Mouse (Mus musculus): ENCODE measurements around the gene Clec10a. TPM values are rescaled to one million over a fixed set of nuclear protein-coding genes. Genes with fewer than 3 reads are reported as not detected.
A peak's percentile ranks its signal among the peaks of the same experiment; 100 is the strongest.

Gene Clec10a
- total and polyA plus RNA-seq, 2 experiments from 2014 or later, result 0.67 to 1.6 TPM

- H3K27ac ChIP-seq (ENCODE audit: low read depth, low read length), result no peak overlapping the region
- no peak overlapping the region for H3K9ac ChIP-seq
- no peaks in the 10 kb centered on the region for H3K9me3 ChIP-seq (ENCODE audit: low read length)
- no peak for TF ChIP-seq CTCF (IDR thresholded peaks at IDR 0.05; ENCODE audit: low read depth)
- H3K4me2 ChIP-seq (ENCODE audit: low read depth), result no peak overlapping the region
- WGBS, result 91% methylated on average over 2 of the region's 2 CpGs
- peaks cover 12% of the 10 kb centered on the region for H3K4me1 ChIP-seq (ENCODE audit: insufficient read depth)
- H3K27me3 ChIP-seq (ENCODE audit: insufficient read depth, low read length), result peaks cover 23% of the 10 kb centered on the region
- no peak overlapping the region for H3K4me3 ChIP-seq (ENCODE audit: low read depth, low read length)
- DNase-seq (no peak), ATAC-seq (no peak)
- no peaks in the 10 kb centered on the region for H3K36me3 ChIP-seq (ENCODE audit: insufficient read depth)
Measured at GRCm38 (mm10) chr11:70210681-70211080, 54.7 kb downstream of the Clec10a start.

GRCm38 (mm10) chr11:70211972-70212371 lies 56.0 kb downstream of the Clec10a start:
- no peak for ATAC-seq
- 60% methylated on average over 6 of the region's 6 CpGs for WGBS
- H3K9me3 ChIP-seq (ENCODE audit: low read length), result no peaks in the 10 kb centered on the region

GRCm38 (mm10) chr11:70212423-70212822 lies 56.4 kb downstream of the Clec10a start, which contains the start of gene Slc16a11:
Slc16a11 (plus strand) TSS chr11:70212752.
- ATAC-seq (no peak), DNase-seq (no peak)
- Histone ChIP-seq H3K27ac (ENCODE audit: low read depth, low read length) (no peak within 1 kb of the TSS), H3K4me2 (ENCODE audit: low read depth) (peak within 1 kb of the TSS; percentile 80), H3K4me3 (ENCODE audit: low read depth, low read length) (peak within 1 kb of the TSS; percentile 41), H3K9ac (peak within 1 kb of the TSS; percentile 54; the same call in 1 of the 2 replicates), H3K27me3 (ENCODE audit: insufficient read depth, low read length) (peaks cover 23% of the 10 kb centered on the region), H3K36me3 (ENCODE audit: insufficient read depth) (peaks cover 4% of the 10 kb centered on the region), H3K9me3 (ENCODE audit: low read length) (no peaks in the 10 kb centered on the region), H3K4me1 (ENCODE audit: insufficient read depth) (peaks cover 12% of the 10 kb centered on the region)
- WGBS, result 63% methylated on average over 6 of the region's 6 CpGs
- no peak for TF ChIP-seq CTCF (IDR thresholded peaks at IDR 0.05; ENCODE audit: low read depth)

More at GRCm38 (mm10) chr11:70211972-70212371, 56.0 kb downstream of the Clec10a start:
- Histone ChIP-seq H3K9ac (no peak overlapping the region), H3K4me3 (ENCODE audit: low read depth, low read length) (no peak overlapping the region), H3K27ac (ENCODE audit: low read depth, low read length) (no peak overlapping the region), H3K27me3 (ENCODE audit: insufficient read depth, low read length) (peaks cover 23% of the 10 kb centered on the region), H3K36me3 (ENCODE audit: insufficient read depth) (no peaks in the 10 kb centered on the region; the same call in 1 of the 2 replicates), H3K4me2 (ENCODE audit: low read depth) (no peak overlapping the region), H3K4me1 (ENCODE audit: insufficient read depth) (peaks cover 12% of the 10 kb centered on the region)
- TF ChIP-seq CTCF (IDR thresholded peaks at IDR 0.05; ENCODE audit: low read depth), result no peak
- DNase-seq, result no peak

- no peak overlapping the region for H3K9ac ChIP-seq
- peaks cover 7% of the 10 kb centered on the region for H3K36me3 ChIP-seq (ENCODE audit: insufficient read depth)
- ATAC-seq, result peak; percentile 68; the same call in 1 of the 2 replicates
- peak overlapping the region; percentile 41; the same call in 1 of the 2 replicates for H3K4me3 ChIP-seq (ENCODE audit: low read depth, low read length)
- no peaks in the 10 kb centered on the region for H3K9me3 ChIP-seq (ENCODE audit: low read length)
- peak; percentile 81 for TF ChIP-seq CTCF (IDR thresholded peaks at IDR 0.05; ENCODE audit: low read depth)
- DNase-seq, result peak; percentile 88
- peaks cover 23% of the 10 kb centered on the region for H3K27me3 ChIP-seq (ENCODE audit: insufficient read depth, low read length)
- 10% methylated on average over 9 of the region's 9 CpGs for WGBS
- H3K4me2 ChIP-seq (ENCODE audit: low read depth), result peak overlapping the region; percentile 80; the same call in 1 of the 2 replicates
- H3K4me1 ChIP-seq (ENCODE audit: insufficient read depth), result peaks cover 12% of the 10 kb centered on the region
- H3K27ac ChIP-seq (ENCODE audit: low read depth, low read length), result no peak overlapping the region
Measured at GRCm38 (mm10) chr11:70212896-70213295, 56.9 kb downstream of the Clec10a start.

- peaks cover 14% of the 10 kb centered on the region for H3K4me1 ChIP-seq (ENCODE audit: insufficient read depth)
- 5% methylated on average over 26 of the region's 26 CpGs for WGBS
- peaks cover 7% of the 10 kb centered on the region for H3K36me3 ChIP-seq (ENCODE audit: insufficient read depth)
- H3K4me3 ChIP-seq (ENCODE audit: low read depth, low read length), result peak overlapping the region; percentile 41
- H3K4me2 ChIP-seq (ENCODE audit: low read depth), result peak overlapping the region; percentile 80
- TF ChIP-seq CTCF (IDR thresholded peaks at IDR 0.05; ENCODE audit: low read depth), result no peak
- no peak overlapping the region for H3K27ac ChIP-seq (ENCODE audit: low read depth, low read length)
- ATAC-seq, result peak; percentile 32
- H3K9ac ChIP-seq, result peak overlapping the region; percentile 54
- peak; percentile 27 for DNase-seq
- peaks cover 23% of the 10 kb centered on the region for H3K27me3 ChIP-seq (ENCODE audit: insufficient read depth, low read length)
- no peaks in the 10 kb centered on the region for H3K9me3 ChIP-seq (ENCODE audit: low read length)
Measured at GRCm38 (mm10) chr11:70213736-70214135, 57.7 kb downstream of the Clec10a start.

- ATAC-seq, result peak; percentile 28; the same call in 1 of the 2 replicates
- peak; percentile 44 for DNase-seq
- H3K36me3 ChIP-seq (ENCODE audit: insufficient read depth), result peaks cover 7% of the 10 kb centered on the region
- H3K4me3 ChIP-seq (ENCODE audit: low read depth, low read length), result peak overlapping the region; percentile 41
- no peaks in the 10 kb centered on the region for H3K9me3 ChIP-seq (ENCODE audit: low read length)
- TF ChIP-seq CTCF (IDR thresholded peaks at IDR 0.05; ENCODE audit: low read depth), result no peak
- H3K27me3 ChIP-seq (ENCODE audit: insufficient read depth, low read length), result peaks cover 23% of the 10 kb centered on the region
- peak overlapping the region; percentile 54 for H3K9ac ChIP-seq
- 4% methylated on average over 46 of the region's 46 CpGs for WGBS
- H3K4me1 ChIP-seq (ENCODE audit: insufficient read depth), result peaks cover 19% of the 10 kb centered on the region
- H3K4me2 ChIP-seq (ENCODE audit: low read depth), result peak overlapping the region; percentile 80
- H3K27ac ChIP-seq (ENCODE audit: low read depth, low read length), result no peak overlapping the region
Measured at GRCm38 (mm10) chr11:70214191-70214855, 58.3 kb downstream of the Clec10a start.

- H3K36me3 ChIP-seq (ENCODE audit: insufficient read depth), result peaks cover 7% of the 10 kb centered on the region
- no peak overlapping the region for H3K27ac ChIP-seq (ENCODE audit: low read depth, low read length)
- H3K9me3 ChIP-seq (ENCODE audit: low read length), result no peaks in the 10 kb centered on the region
- H3K4me2 ChIP-seq (ENCODE audit: low read depth), result peak overlapping the region; percentile 80
- TF ChIP-seq CTCF (IDR thresholded peaks at IDR 0.05; ENCODE audit: low read depth), result no peak
- no peak overlapping the region for H3K9ac ChIP-seq
- no peak for DNase-seq
- WGBS, result 7% methylated on average over 18 of the region's 18 CpGs
- no peak for ATAC-seq
- H3K27me3 ChIP-seq (ENCODE audit: insufficient read depth, low read length), result peaks cover 23% of the 10 kb centered on the region
- H3K4me3 ChIP-seq (ENCODE audit: low read depth, low read length), result peak overlapping the region; percentile 41
- peaks cover 25% of the 10 kb centered on the region for H3K4me1 ChIP-seq (ENCODE audit: insufficient read depth)
Measured at GRCm38 (mm10) chr11:70214856-70215209, 58.8 kb downstream of the Clec10a start.
